Mouse (Mus musculus) kidney, postnatal 0 days (tissue): Measurements from ENCODE around the gene Prox1. TPM values are rescaled to one million over a fixed set of nuclear protein-coding genes. Genes with fewer than 3 reads are reported as not detected.

Source experiments
- ATAC-seq: fragments of 200-750 bp; cut with Nextera tagmentation; replicated peaks from 2 replicates; pipeline ENCODE4 v1.8.0; 2017; ENCODE audit warnings: low read depth, moderate number of reproducible peaks, moderate TSS enrichment, moderate library complexity; ENCODE audit not compliant: low FRiP score
- DNase-seq: peaks from one replicate; pipeline ENCODE4 v3.0.0-alpha.2; 2016; ENCODE audit warnings: low spot score
- H3K27ac ChIP-seq: fragments of 300-500 bp; sonication (generic); 2 replicates; pipeline ENCODE4 v1.5.1; 2014; ENCODE audit warnings: mild to moderate bottlenecking
- H3K27me3 ChIP-seq: fragments of 300-500 bp; sonication (generic); 2 replicates; pipeline ENCODE4 v1.6.1; 2014; ENCODE audit warnings: low read length, mixed read lengths; ENCODE audit not compliant: insufficient read depth
- H3K36me3 ChIP-seq: fragments of 300-500 bp; sonication (generic); 2 replicates; pipeline ENCODE4 v1.6.1; 2014; ENCODE audit warnings: low read length, mixed read lengths; ENCODE audit not compliant: insufficient read depth
- H3K4me1 ChIP-seq: fragments of 300-500 bp; sonication (generic); replicated peaks from 2 replicates; pipeline ENCODE4 v1.6.1; 2014; ENCODE audit warnings: antibody characterized with exemption, low read length, mixed read lengths; ENCODE audit not compliant: insufficient read depth
- H3K4me2 ChIP-seq: fragments of 300-500 bp; sonication (generic); 2 replicates; pipeline ENCODE4 v1.6.1; 2014; ENCODE audit warnings: mild to moderate bottlenecking, low read length, moderate library complexity, mixed read lengths
- H3K4me3 ChIP-seq: fragments of 300-500 bp; sonication (generic); replicated peaks from 2 replicates; pipeline ENCODE4 v1.5.1; 2014; ENCODE audit warnings: low read depth, low read length
- H3K9ac ChIP-seq: fragments of 300-500 bp; sonication (generic); 2 replicates; pipeline ENCODE4 v1.6.1; 2014; ENCODE audit warnings: low read depth, low read length
- H3K9me3 ChIP-seq: fragments of 300-500 bp; sonication (generic); replicated peaks from 2 replicates; pipeline ENCODE4 v1.6.1; 2016; ENCODE audit warnings: low read length, inconsistent platforms, mixed read lengths
- CTCF ChIP-seq: IDR thresholded peaks from 2 replicates; pipeline ENCODE4 v1.5.1; 2016; ENCODE audit warnings: antibody characterized with exemption, low read depth, mild to moderate bottlenecking, moderate library complexity
- WGBS: fragments of 180-500 bp; shearing (Covaris S2); extraction: QIAGEN DNeasy Blood & Tissue Kit; methylation state at CpG from one replicate; pipeline ENCODE4 v1.1.7; 2014; 5-methylcytosine and 5-hydroxymethylcytosine counted together
- polyA plus RNA-seq: library from polyadenylated mRNA; unstranded; fragments of >200 nt; fragmentation: Nextera tagmentation; extraction: Ambion mirVana; gene quantifications from 2 replicates; pipeline ENCODE4 v1.2.1, GENCODE M21; 2015

Prox1 gene
- polyA plus RNA-seq, 1 experiment from 2014 or later = 1.3 TPM

DNA sequence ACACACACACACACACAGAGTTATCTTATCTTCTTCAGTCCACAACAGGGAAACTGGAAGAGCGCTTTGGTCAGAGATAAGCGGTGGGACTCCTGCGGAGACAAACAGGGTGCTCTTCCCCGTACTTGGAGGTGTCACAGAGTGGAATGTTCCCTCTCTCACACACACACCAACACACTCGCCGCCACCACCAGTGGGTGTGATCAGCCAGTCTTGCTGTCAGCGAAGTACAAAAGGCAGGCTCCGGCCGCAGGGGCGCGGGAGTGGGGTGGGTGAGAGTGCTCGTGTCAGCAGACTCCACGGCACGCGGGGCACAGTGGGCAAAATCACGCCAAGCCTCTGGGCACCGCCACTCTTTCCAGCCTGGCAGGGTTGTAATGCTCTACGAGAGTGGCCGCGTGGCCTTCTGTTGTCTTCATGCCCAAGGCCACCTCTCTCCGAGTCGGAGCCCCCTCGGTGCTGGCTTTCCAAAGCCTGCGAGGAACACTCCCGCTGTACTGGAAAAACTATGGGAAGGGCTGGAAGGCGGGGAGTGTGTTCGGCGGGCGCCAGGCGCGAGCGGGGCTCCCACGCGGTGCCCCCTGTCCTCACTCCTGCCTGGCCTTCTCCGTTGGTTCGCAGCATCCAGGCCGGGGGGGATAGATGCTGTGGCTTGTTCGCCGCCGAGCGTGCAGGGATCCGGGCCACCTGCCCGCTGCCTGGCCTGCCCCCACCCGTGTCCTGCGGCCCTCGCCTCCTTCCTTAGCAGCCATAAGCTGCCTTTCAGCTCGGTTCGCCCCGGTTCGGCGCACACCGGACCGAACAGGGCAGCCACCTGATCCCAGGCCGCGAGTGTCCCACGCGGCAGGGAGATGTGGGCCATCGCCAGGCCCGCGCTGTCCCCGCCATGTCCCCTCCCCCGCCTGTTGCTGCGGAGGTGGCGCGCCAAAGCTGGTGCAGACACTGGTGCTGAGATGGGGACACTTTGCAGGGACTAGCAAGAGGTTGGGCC, 4.5 kb upstream of the Prox1 start:
- no peak for ATAC-seq
- H3K27ac ChIP-seq = no peak overlapping the region
- 0 out of 2 replicates have a peak overlapping the region, but pooled peaks have one; percentile 18 for H3K9ac ChIP-seq
- H3K36me3 ChIP-seq = no peaks in the 10 kb centered on the region
- H3K4me3 ChIP-seq = peak overlapping the region; percentile 26; the same call in 1 of the 2 replicates
- DNase-seq = no peak
- WGBS = 4% methylated on average over 65 of the region's 65 CpGs
- H3K4me1 ChIP-seq = peaks cover 16% of the 10 kb centered on the region; the same call in 1 of the 2 replicates
- no peak for TF ChIP-seq CTCF
- H3K4me2 ChIP-seq = peak overlapping the region; percentile 56
- H3K9me3 ChIP-seq = no peaks in the 10 kb centered on the region
- H3K27me3 ChIP-seq = peaks cover 39% of the 10 kb centered on the region

DNA sequence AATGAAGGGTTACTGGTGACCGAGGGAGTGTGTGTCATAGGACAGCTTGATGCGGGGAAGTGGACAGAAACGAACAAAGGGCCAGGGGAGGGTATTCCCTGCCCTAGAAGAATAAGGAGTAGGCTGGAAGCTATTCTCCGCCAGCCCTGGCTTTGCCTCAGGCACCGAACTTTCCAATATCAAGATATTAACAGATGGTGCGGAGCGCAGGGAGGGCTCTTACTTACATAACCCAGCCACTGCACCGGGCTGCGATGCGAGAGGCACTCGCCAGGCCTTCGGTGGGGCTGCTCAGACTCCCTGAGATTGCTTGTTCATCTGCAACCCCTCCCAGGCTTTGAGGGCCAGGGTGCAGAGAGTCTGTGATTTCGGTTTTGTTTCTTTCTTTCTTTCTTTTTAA, 3.7 kb upstream of the Prox1 start:
- H3K4me2 ChIP-seq = no peak overlapping the region; the same call in 1 of the 2 replicates
- H3K36me3 ChIP-seq = no peaks in the 10 kb centered on the region
- 5% methylated on average over 13 of the region's 13 CpGs for WGBS
- H3K27ac ChIP-seq = no peak overlapping the region
- no peaks in the 10 kb centered on the region for H3K9me3 ChIP-seq
- DNase-seq = no peak
- no peak overlapping the region for H3K9ac ChIP-seq
- H3K4me3 ChIP-seq = no peak overlapping the region
- no peak for TF ChIP-seq CTCF
- H3K4me1 ChIP-seq = peaks cover 21% of the 10 kb centered on the region; the same call in 1 of the 2 replicates
- ATAC-seq = no peak
- peaks cover 40% of the 10 kb centered on the region for H3K27me3 ChIP-seq

DNA sequence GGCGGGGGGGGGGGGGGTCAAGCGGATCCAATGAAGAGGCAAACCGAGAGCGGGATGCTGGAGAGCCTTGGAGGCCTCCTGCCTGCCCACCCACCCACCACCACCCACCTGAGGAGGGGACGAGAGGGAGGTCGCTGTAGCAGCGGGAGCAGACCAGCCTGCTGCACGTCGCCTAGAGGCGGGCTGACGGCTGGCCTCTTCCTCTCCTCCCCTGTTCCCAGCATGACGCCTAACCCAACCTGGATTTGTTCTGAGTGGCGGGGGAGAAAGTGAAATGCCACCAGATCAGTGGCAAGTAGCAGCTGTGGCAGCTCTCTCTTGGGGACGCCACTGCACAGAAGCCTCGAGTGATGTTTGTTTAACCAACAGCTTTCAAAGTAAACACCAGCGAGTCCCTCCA, 3.1 kb upstream of the Prox1 start:
- Histone ChIP-seq H3K27ac (no peak overlapping the region), H3K4me2 (0 out of 2 replicates have a peak overlapping the region, but pooled peaks have one; percentile 23), H3K9ac (no peak overlapping the region), H3K9me3 (no peaks in the 10 kb centered on the region), H3K36me3 (no peaks in the 10 kb centered on the region), H3K27me3 (peaks cover 47% of the 10 kb centered on the region), H3K4me3 (no peak overlapping the region), H3K4me1 (peaks cover 26% of the 10 kb centered on the region; the same call in 1 of the 2 replicates)
- 3% methylated on average over 14 of the region's 16 CpGs for WGBS
- ATAC-seq = no peak
- no peak for TF ChIP-seq CTCF
- DNase-seq = no peak

DNA sequence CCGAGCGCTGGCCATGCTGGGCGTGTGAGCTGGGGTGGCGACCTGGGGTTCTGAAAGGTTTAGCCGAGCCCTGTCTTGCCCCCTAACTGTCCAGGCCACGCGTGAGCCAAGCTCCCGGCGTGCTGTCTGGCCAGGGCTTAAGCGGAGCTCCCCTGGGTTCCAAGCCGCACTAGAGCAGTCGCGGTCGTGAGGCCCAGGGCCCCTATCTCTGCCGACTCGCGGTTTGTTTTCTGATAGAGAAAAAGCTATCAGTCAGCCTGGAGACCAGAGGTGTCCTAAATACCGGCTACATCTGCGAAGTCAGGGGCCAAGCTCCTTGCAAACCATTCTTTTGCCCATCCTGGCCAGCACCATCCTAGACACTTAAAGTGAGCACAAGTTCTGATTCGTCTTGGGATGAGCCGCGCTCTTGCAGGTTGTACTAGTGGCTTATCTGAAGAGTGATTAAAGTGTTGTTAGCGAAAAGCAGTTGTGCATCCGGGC, 2.5 kb upstream of the Prox1 start:
- Histone ChIP-seq H3K4me2 (peak overlapping the region; percentile 23; the same call in 1 of the 2 replicates), H3K9me3 (no peaks in the 10 kb centered on the region), H3K9ac (no peak overlapping the region), H3K27me3 (peaks cover 51% of the 10 kb centered on the region), H3K36me3 (no peaks in the 10 kb centered on the region), H3K4me3 (peak overlapping the region; percentile 9; the same call in 1 of the 2 replicates), H3K27ac (no peak overlapping the region), H3K4me1 (peaks cover 28% of the 10 kb centered on the region; the same call in 1 of the 2 replicates)
- 2% methylated on average over 24 of the region's 24 CpGs for WGBS
- no peak for ATAC-seq
- TF ChIP-seq CTCF = no peak
- no peak for DNase-seq

DNA sequence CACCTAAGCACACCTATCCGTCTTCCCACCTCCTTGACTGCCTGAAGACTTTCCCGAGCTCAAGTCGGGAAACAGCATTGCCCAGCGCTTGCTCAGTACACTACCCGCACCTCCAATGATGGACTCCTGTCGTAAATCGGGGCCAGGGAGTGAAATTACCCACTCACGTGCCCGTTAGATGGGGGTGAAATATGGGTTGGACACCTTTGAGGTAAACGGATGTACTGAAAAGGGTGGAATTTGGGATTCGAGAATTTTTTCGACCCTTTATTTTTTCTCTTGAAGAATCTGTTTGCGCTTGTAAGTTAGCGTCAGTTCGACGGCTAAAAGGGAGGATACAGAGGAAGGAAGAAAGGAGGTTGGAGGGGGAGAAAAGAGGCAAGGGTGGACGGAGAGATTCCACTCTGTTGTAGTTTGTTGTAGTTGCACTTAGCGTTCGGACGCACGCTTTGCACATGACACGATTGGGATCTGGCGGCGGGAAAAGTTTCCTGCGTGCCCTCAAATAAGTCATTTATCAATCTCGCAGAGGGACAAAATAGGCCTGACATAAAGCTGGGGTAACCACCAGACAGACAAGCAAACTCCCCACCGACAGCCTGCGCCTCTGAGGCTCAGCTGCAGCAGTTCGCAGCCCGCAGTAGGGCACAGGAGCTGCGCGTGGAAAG, 1.9 kb upstream of the Prox1 start:
- TF ChIP-seq CTCF = no peak
- H3K4me3 ChIP-seq = peak overlapping the region; percentile 9; the same call in 1 of the 2 replicates
- WGBS = 4% methylated on average over 32 of the region's 32 CpGs
- H3K27ac ChIP-seq = no peak overlapping the region
- no peak for DNase-seq
- peaks cover 28% of the 10 kb centered on the region; the same call in 1 of the 2 replicates for H3K4me1 ChIP-seq
- ATAC-seq = no peak
- H3K36me3 ChIP-seq = no peaks in the 10 kb centered on the region
- no peaks in the 10 kb centered on the region for H3K9me3 ChIP-seq
- peak overlapping the region; percentile 23; the same call in 1 of the 2 replicates for H3K4me2 ChIP-seq
- H3K27me3 ChIP-seq = peaks cover 53% of the 10 kb centered on the region
- H3K9ac ChIP-seq = no peak overlapping the region

DNA sequence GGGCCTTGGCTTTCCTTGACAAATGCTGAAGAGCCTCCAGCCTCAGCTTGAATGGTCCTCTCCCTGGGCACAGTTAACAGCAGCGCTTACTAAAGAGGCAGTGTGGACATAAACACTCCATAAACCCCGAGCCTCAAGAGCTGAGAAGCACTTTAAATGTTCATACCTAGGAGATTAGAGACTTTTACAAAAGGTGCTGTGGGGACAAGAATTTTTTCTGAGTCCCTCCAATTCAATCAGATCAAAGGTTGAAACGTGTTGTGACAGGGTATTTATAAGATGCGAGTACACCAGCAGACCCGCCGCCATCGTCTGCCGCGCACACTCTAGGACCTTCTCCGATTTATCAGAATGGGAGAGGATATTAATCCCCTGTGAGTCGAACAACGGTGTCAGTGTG, 1.2 kb upstream of the Prox1 start:
- DNase-seq = no peak
- no peak for ATAC-seq

More for the DNA sequence above, 1.2 kb upstream of the Prox1 start:
- H3K4me2 ChIP-seq = no peak overlapping the region
- no peak overlapping the region for H3K27ac ChIP-seq
- no peak for TF ChIP-seq CTCF
- no peak overlapping the region for H3K4me3 ChIP-seq
- no peaks in the 10 kb centered on the region for H3K9me3 ChIP-seq
- WGBS = 1% methylated on average over 12 of the region's 12 CpGs
- peaks cover 28% of the 10 kb centered on the region; the same call in 1 of the 2 replicates for H3K4me1 ChIP-seq
- no peak overlapping the region for H3K9ac ChIP-seq
- H3K27me3 ChIP-seq = peaks cover 53% of the 10 kb centered on the region
- no peaks in the 10 kb centered on the region for H3K36me3 ChIP-seq
